Mouse (Mus musculus) forebrain, embryonic 11.5 days (tissue): ENCODE results near the gene Ccdc81. TPM values are rescaled to one million over a fixed set of nuclear protein-coding genes. Genes with fewer than 3 reads are reported as not detected.

ENCODE experiments used
- ATAC-seq: fragments of 200-750 bp; cut with Nextera tagmentation; replicated peaks from 2 replicates; pipeline ENCODE4 v1.8.0; 2017; ENCODE audit warnings: moderate TSS enrichment; ENCODE audit not compliant: low FRiP score
- DNase-seq: peaks from one replicate; pipeline ENCODE4 v3.0.0-alpha.2; 2017; ENCODE audit warnings: low spot score
- H3K27ac ChIP-seq: fragments of 300-500 bp; sonication (generic); 2 replicates; pipeline ENCODE4 v1.5.1; 2014; ENCODE audit warnings: low read depth, low read length
- H3K27me3 ChIP-seq: fragments of 300-500 bp; sonication (generic); 2 replicates; pipeline ENCODE4 v1.6.1; 2014; ENCODE audit warnings: mild to moderate bottlenecking, low read length, mixed read lengths; ENCODE audit not compliant: control insufficient read depth, insufficient read depth
- H3K36me3 ChIP-seq: fragments of 300-500 bp; sonication (generic); 2 replicates; pipeline ENCODE4 v1.6.1; 2014; ENCODE audit warnings: mild to moderate bottlenecking, low read length, moderate library complexity, mixed read lengths; ENCODE audit not compliant: control insufficient read depth, insufficient read depth
- H3K4me1 ChIP-seq: fragments of 300-500 bp; sonication (generic); replicated peaks from 2 replicates; pipeline ENCODE4 v1.6.1; 2014; ENCODE audit warnings: low read length, mixed read lengths; ENCODE audit not compliant: control insufficient read depth, insufficient read depth
- H3K4me2 ChIP-seq: fragments of 300-500 bp; sonication (generic); 2 replicates; pipeline ENCODE4 v1.6.1; 2014; ENCODE audit warnings: low read depth, mild to moderate bottlenecking, low read length, moderate library complexity, mixed read lengths; ENCODE audit not compliant: severe bottlenecking
- H3K4me3 ChIP-seq: fragments of 300-500 bp; sonication (generic); 2 replicates; pipeline ENCODE4 v1.5.1; 2014; ENCODE audit warnings: low read depth, low read length
- H3K9ac ChIP-seq: fragments of 300-500 bp; sonication (generic); 2 replicates; pipeline ENCODE4 v1.6.1; 2014; ENCODE audit warnings: low read length
- H3K9me3 ChIP-seq: fragments of 300-500 bp; sonication (generic); 2 replicates; pipeline ENCODE4 v1.6.1; 2016; ENCODE audit warnings: low read length, mixed read lengths; ENCODE audit not compliant: control insufficient read depth
- WGBS: fragments of 180-500 bp; shearing (Covaris S2); extraction: QIAGEN DNeasy Blood & Tissue Kit; methylation state at CpG from one replicate; pipeline ENCODE4 v1.1.7; 2014; 5-methylcytosine and 5-hydroxymethylcytosine counted together
- polyA plus RNA-seq: library from polyadenylated mRNA; unstranded; fragments of >200 nt; fragmentation: Nextera tagmentation; extraction: Ambion mirVana; gene quantifications from 2 replicates; pipeline ENCODE4 v1.2.1, GENCODE M21; 2014

Gene Ccdc81
- 0.11 and 0.16 TPM in 2 replicates for polyA plus RNA-seq

DNA sequence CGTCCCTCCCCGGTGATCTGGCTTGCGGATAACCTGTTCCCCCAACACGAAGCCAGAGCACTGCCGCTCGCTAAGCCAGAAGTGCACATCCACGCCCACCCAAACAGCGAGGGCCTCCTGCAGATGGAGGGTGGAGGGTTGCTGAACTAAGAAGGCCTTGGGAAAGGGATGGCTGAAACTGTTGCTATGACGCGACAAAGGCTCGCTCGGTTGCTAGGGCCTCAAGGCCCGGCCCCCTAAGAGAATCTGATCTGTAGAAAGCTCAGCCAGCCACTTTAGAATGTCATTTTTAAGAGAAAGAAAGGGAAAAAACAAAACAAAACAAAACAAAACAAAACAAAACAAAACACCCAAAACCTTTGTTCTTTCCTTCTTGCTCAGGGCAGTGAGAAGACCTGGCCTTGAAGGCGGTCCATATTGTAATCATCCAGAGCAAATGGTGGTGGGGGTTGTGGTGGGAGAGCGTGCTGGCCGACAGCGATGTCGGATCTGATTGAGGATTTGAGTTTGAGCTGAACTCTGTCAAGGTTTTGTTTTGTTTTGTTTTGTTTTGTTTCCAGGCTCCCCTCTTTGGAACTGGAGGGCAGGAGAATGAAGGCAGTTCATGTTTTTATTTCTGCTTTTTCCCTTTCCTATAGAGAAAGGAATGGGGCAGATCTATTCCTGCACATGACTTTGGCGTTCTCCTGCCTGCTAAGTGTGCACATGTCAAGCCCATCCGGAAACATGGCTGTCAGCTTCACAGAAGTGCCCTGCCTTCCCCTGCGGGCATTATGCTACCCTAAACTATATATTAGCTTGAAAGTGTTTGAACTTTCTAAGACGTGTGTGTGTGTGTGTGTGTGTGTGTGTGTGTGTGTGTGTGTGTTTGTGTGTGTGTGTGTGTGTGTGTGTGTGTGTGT is at the start of gene Ccdc81:
Gene Ccdc81 (minus strand): TSS at position 188 of the 902 bp plus-strand sequence.
- WGBS = 30% methylated on average over 22 of the region's 22 CpGs
- peak; percentile 76 for ATAC-seq

DNA sequence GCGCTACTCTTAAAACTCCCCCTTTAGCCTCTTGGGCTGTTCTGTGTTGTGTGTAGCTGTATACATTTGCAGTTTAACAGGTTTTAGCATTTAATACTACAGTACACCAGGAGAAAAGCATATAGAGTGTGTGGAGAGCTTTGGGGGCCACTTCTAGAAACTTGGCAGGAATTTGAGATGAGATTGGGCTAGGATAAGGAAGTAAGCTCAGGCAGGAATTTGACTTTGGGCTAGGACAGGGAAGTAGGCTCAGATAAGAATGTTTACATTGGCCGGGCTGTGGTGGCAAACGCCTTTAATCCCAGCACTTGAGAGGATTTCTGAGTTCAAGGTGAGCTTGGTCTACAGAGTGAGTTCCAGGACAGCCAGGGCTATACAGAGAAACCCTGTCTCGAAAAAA is 46.0 kb upstream of the Ccdc81 start:
- Histone ChIP-seq H3K4me3 (no peak overlapping the region), H3K27me3 (no peaks in the 10 kb centered on the region), H3K27ac (no peak overlapping the region), H3K9me3 (no peaks in the 10 kb centered on the region), H3K4me2 (no peak overlapping the region), H3K4me1 (no peaks in the 10 kb centered on the region), H3K9ac (no peak overlapping the region), H3K36me3 (no peaks in the 10 kb centered on the region)
- ATAC-seq (no peak), DNase-seq (no peak)
- 83% methylated on average over 4 of the region's 4 CpGs for WGBS

More for the DNA sequence above, at the start of gene Ccdc81:
- Histone ChIP-seq H3K36me3 (no peaks in the 10 kb centered on the region), H3K27me3 (no peaks in the 10 kb centered on the region), H3K27ac (no peak within 1 kb of the TSS), H3K9ac (no peak within 1 kb of the TSS), H3K4me2 (peak within 1 kb of the TSS; percentile 26; the same call in 1 of the 2 replicates), H3K4me1 (0 out of 2 replicates have a peak, but pooled peaks cover 5% of the 10 kb centered on the region), H3K4me3 (no peak within 1 kb of the TSS), H3K9me3 (no peaks in the 10 kb centered on the region)
- peak; percentile 56 for DNase-seq

DNA sequence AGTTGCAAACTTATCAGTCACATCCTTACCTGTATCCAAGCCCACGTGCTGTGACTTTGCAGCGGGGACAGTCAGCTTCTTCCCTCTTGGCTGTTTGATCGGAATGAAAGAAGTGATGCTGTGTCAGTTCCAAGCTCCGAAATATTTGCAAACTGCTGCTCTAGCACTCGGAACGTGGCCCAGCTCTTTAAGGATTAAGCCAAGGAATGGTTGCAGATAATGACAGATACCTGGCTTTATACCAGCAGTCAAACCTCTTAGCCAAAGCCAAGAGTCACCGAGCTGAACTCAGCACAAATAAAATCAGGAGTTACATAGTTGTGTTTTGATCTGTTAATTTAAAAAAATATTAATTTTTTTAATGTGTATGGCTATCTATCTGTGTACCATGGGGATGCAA is 44.6 kb upstream of the Ccdc81 start:
- Histone ChIP-seq H3K4me2 (no peak overlapping the region), H3K27me3 (no peaks in the 10 kb centered on the region), H3K4me3 (no peak overlapping the region), H3K9ac (no peak overlapping the region), H3K4me1 (no peaks in the 10 kb centered on the region), H3K27ac (no peak overlapping the region), H3K36me3 (no peaks in the 10 kb centered on the region), H3K9me3 (no peaks in the 10 kb centered on the region)
- ATAC-seq (no peak), DNase-seq (no peak)
- WGBS = 88% methylated on average over 7 of the region's 7 CpGs

GRCm38 (mm10) chr7:89940571-89941463 is 37.4 kb upstream of the Ccdc81 start, which contains the start of gene Hikeshi:
Gene Hikeshi (minus strand): TSS chr7:89941204.
- DNase-seq (peak; percentile 92), ATAC-seq (peak; percentile 99)
- WGBS = under 1% methylated on average over 45 of the region's 45 CpGs
- no peaks in the 10 kb centered on the region for H3K27me3 ChIP-seq
- H3K9me3 ChIP-seq = no peaks in the 10 kb centered on the region
- H3K4me2 ChIP-seq = peak within 1 kb of the TSS; percentile 70
- H3K4me1 ChIP-seq = peaks cover 7% of the 10 kb centered on the region; the same call in 1 of the 2 replicates
- peak within 1 kb of the TSS; percentile 73 for H3K4me3 ChIP-seq
- H3K27ac ChIP-seq = peak within 1 kb of the TSS; percentile 54; the same call in 1 of the 2 replicates
- H3K36me3 ChIP-seq = no peaks in the 10 kb centered on the region
- peak within 1 kb of the TSS; percentile 76 for H3K9ac ChIP-seq

DNA sequence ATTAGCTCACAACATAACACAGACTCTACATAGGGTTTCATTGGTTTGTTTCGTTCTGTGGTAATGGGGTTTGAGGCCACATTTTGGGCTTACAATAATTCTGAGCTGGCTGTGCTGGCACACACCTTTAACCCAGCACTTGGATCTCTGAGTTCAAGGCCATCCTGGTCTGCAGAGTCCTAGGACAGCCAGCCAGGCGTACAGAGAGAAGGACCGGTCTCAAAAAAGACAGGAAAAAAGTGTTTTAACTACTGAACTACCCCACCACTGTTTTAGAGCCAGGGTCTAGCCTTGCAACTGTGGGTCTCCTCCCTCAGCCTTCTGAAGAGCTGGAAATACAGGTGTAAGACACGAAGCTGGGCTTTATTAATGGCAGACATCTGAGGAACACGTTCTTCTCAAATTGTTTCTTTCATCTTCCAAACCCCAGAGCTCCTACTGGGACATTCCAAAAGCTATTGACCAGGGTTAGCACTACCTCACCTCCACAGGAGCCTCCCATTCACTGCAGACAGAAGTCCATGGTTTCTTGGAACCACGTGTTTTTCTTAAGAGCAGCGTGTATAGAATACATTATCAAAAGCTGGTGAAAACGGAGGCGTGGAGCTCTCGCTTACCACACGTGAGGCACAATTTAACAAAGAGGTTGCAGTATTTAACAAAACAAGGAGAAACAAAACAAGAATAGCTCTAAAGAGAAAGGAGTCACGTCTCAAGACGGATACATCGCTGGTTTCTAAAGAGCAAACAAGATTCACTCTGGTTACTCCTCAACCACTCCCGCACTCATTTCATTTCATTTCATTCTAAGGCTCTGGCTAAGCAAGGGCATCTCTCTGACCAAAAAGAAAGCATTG is 36.3 kb upstream of the Ccdc81 start:
- Histone ChIP-seq H3K4me1 (peaks cover 7% of the 10 kb centered on the region; the same call in 1 of the 2 replicates), H3K9ac (peak overlapping the region; percentile 76), H3K4me2 (peak overlapping the region; percentile 70), H3K9me3 (no peaks in the 10 kb centered on the region), H3K27me3 (no peaks in the 10 kb centered on the region), H3K36me3 (no peaks in the 10 kb centered on the region), H3K27ac (no peak overlapping the region), H3K4me3 (peak overlapping the region; percentile 73)
- DNase-seq (no peak), ATAC-seq (no peak)
- 41% methylated on average over 15 of the region's 15 CpGs for WGBS

GRCm38 (mm10) chr7:89923441-89924180 is 20.2 kb upstream of the Ccdc81 start:
- no peak for ATAC-seq
- DNase-seq = no peak
- Histone ChIP-seq H3K4me3 (no peak overlapping the region), H3K4me1 (no peaks in the 10 kb centered on the region), H3K36me3 (no peaks in the 10 kb centered on the region; the same call in 1 of the 2 replicates), H3K9me3 (no peaks in the 10 kb centered on the region), H3K27me3 (no peaks in the 10 kb centered on the region), H3K9ac (no peak overlapping the region), H3K27ac (no peak overlapping the region), H3K4me2 (no peak overlapping the region)
- 97% methylated on average over 15 of the region's 15 CpGs for WGBS

- H3K9me3 ChIP-seq = no peaks in the 10 kb centered on the region
- no peak overlapping the region for H3K4me2 ChIP-seq
- ATAC-seq = no peak
- no peak overlapping the region for H3K4me3 ChIP-seq
- no peak for DNase-seq
- H3K4me1 ChIP-seq = no peaks in the 10 kb centered on the region
- no peak overlapping the region for H3K9ac ChIP-seq
- 94% methylated on average over 4 of the region's 4 CpGs for WGBS
- no peaks in the 10 kb centered on the region for H3K27me3 ChIP-seq
- no peak overlapping the region for H3K27ac ChIP-seq
- H3K36me3 ChIP-seq = no peaks in the 10 kb centered on the region; the same call in 1 of the 2 replicates
These were observed 14.3 kb upstream of the Ccdc81 start for GRCm38 (mm10) chr7:89917776-89918175.
